In genomic region chr12:40348251-40348650, GRCm38 (mm10) we compare ENCODE assay signal across 15 mouse cellular contexts.
DNase-seq lines count a peak whose midpoint lies in the region; ATAC-seq lines count a peak whose summit lies in the region.
"Had no signal": no experiment of that assay in that cellular context is flagged by ENCODE, and none has a peak within 500 bp of the region (broad histone marks: within the 10 kb centered on the region; RNA-seq: fewer than 3 reads in every experiment).

No protein-coding gene starts in this region.

- no peak overlapping the region for H3K9ac ChIP-seq in kidney, embryonic 16.5 days (replicated peaks; ENCODE audit: low read length)
- no peak overlapping the region for H3K9ac ChIP-seq in neural tube, embryonic 15.5 days (replicated peaks)
- H3K9ac ChIP-seq: heart, embryonic 15.5 days; hindbrain, embryonic 12.5 days; limb, embryonic 15.5 days; lung, embryonic 14.5 days had no signal

- H3K36me3 ChIP-seq in kidney, embryonic 16.5 days (ENCODE audit: insufficient read depth, low read length), result 0 out of 2 replicates have a peak, but pooled peaks cover 2% of the 10 kb centered on the region
- H3K36me3 ChIP-seq in neural tube, embryonic 15.5 days, result 0 out of 2 replicates have a peak, but pooled peaks cover 6% of the 10 kb centered on the region
- H3K36me3 ChIP-seq: forebrain, embryonic 10.5 days; hindbrain, embryonic 12.5 days had no signal

- H3K4me1 ChIP-seq in kidney, embryonic 16.5 days (ENCODE audit: insufficient read depth, low read length), result 0 out of 2 replicates have a peak, but pooled peaks cover 6% of the 10 kb centered on the region
- no peaks in the 10 kb centered on the region for H3K4me1 ChIP-seq in neural tube, embryonic 15.5 days
- H3K4me1 ChIP-seq: forebrain, embryonic 10.5 days; hindbrain, embryonic 12.5 days; limb, embryonic 15.5 days; megakaryocyte, embryonic 14.5 days had no signal

- DNase-seq in kidney, postnatal 25 days, result no peak
- peak; percentile 25 for DNase-seq in 416B (ENCODE audit: low read depth)
- DNase-seq in NIH3T3 (ENCODE audit: low read depth), result peak; percentile 73
- DNase-seq in skeletal muscle tissue, adult 2 months (ENCODE audit: low read depth, low spot score), result peak; percentile 16
- no peak for DNase-seq in cerebellum, adult 8-10 months
- DNase-seq: cerebellum, postnatal 14 days; kidney, postnatal 36 days; lung, embryonic 14.5 days had no signal

- WGBS in kidney, embryonic 16.5 days, result 54% methylated on average over 4 of the region's 4 CpGs
- 67% methylated on average over 4 of the region's 4 CpGs for WGBS in neural tube, embryonic 15.5 days

- no peak overlapping the region for H3K27ac ChIP-seq in kidney, embryonic 16.5 days (ENCODE audit: low read length)
- H3K27ac ChIP-seq in neural tube, embryonic 15.5 days (replicated peaks), result no peak overlapping the region
- H3K27ac ChIP-seq: forebrain, embryonic 10.5 days; heart, embryonic 15.5 days; hindbrain, embryonic 12.5 days; limb, embryonic 15.5 days had no signal

- H3K27me3 ChIP-seq in kidney, embryonic 16.5 days (ENCODE audit: insufficient read depth, low read length), result no peaks in the 10 kb centered on the region
- no peaks in the 10 kb centered on the region for H3K27me3 ChIP-seq in neural tube, embryonic 15.5 days (replicated peaks)
- H3K27me3 ChIP-seq: heart, embryonic 15.5 days; hindbrain, embryonic 12.5 days; limb, embryonic 15.5 days; megakaryocyte, embryonic 14.5 days had no signal

- H3K9me3 ChIP-seq in kidney, embryonic 16.5 days (ENCODE audit: low read length), result no peaks in the 10 kb centered on the region
- H3K9me3 ChIP-seq in neural tube, embryonic 15.5 days (replicated peaks), result no peaks in the 10 kb centered on the region
- H3K9me3 ChIP-seq: forebrain, embryonic 10.5 days; heart, embryonic 15.5 days; hindbrain, embryonic 12.5 days; limb, embryonic 15.5 days; megakaryocyte, embryonic 14.5 days had no signal

- peak; percentile 57; the same call in 1 of the 2 replicates for ATAC-seq in kidney, embryonic 16.5 days (ENCODE audit: low FRiP score, low TSS enrichment)
- no peak for ATAC-seq in neural tube, embryonic 15.5 days (ENCODE audit: low FRiP score)

- no peak overlapping the region for H3K4me2 ChIP-seq in kidney, embryonic 16.5 days (replicated peaks; ENCODE audit: low read depth, low read length)
- no peak overlapping the region for H3K4me2 ChIP-seq in neural tube, embryonic 15.5 days
- H3K4me2 ChIP-seq: heart, embryonic 15.5 days; hindbrain, embryonic 12.5 days; limb, embryonic 15.5 days; lung, embryonic 14.5 days had no signal

- H3K4me3 ChIP-seq in kidney, embryonic 16.5 days (ENCODE audit: low read length), result no peak overlapping the region
- no peak overlapping the region for H3K4me3 ChIP-seq in neural tube, embryonic 15.5 days (replicated peaks)
- H3K4me3 ChIP-seq: forebrain, embryonic 10.5 days; heart, embryonic 15.5 days; hindbrain, embryonic 12.5 days; limb, embryonic 15.5 days; megakaryocyte, embryonic 14.5 days had no signal

Comparison
In these comparisons a context has a peak if more than half of its experiments do, and no peak if none do; other contexts are left out.
1. DNase-seq: peak in 416B (single experiment), NIH3T3 (single experiment) and skeletal muscle tissue, adult 2 months (single experiment); none in kidney, postnatal 25 days (0 of 2) and cerebellum, adult 8-10 months (single experiment).